Mouse (Mus musculus): ENCODE data around the gene Snai1. TPM values are rescaled to one million over a fixed set of nuclear protein-coding genes. Genes with fewer than 3 reads are reported as not detected.

The Snai1 gene
- total and polyA plus RNA-seq, 3 experiments, result 0.19 to 0.74 TPM; not detected in 1

DNA sequence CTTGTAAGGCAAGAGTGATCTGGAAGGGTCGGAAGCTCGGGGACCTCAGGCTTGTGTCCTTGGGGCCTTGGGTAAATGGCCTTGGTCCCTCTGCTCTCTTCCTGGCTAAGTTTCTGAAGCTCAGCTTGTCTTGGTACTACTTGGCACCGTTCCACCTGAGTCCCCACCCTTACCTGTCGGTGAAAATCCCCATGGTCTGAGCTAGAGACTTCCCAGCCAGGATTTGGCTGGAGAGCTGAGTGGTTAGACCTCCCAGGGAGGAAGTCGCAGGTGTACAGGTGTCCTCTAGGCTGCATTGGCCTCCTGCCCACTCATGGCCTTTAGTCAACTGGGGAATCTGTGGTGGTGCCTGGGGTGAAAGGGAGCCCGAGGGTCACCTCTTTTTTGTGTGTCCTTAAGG is 32.8 kb downstream of the Snai1 start (continued):
- TF ChIP-seq GATA1 (IDR thresholded peaks at IDR 0.05; ENCODE audit: low read depth, low read length), result no peak

DNA sequence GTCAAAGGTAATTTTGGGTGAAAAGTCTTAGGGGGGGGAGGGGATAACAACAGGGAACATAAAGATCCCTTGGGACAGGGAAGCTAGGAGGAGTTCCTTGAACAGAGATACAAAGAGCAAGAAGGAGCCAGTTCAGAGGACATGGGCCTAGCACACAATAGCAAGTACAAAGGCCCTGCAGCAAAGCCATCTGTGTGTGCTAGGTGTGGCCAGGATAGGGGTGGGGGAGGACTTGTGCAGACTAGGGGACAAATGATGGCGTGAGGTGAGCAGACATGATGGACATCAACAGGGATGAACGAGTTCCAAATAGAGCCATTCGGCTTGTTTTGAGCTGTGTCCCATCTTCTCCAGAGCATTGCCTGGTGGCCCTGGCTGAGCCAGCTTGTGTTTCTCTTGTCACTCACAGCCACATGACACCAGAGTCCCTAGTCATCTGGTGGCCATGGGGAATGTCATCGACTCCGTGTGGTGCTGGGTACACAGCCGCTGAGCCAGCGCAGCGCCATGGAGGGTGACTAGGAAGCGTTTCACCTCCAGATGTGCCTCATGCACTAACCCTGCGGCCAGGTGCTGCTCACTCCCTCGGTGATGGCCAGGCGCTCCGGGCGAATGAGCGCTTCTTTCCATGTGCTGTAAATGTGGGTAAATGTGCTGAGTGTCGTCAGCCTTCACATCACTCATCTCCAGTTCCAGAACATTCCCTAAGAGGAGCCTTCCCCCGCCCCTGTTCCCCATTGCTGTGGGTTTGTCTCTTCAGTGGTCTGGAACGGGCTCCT is 33.6 kb downstream of the Snai1 start:
- DNase-seq (ENCODE audit: low read depth, low spot score), result no peak
- H3K36me3 ChIP-seq (ENCODE audit: control insufficient read depth in 1 of 2, insufficient read depth in 2 of 2, low read length in 2 of 2), result no peaks in the 10 kb centered on the region
- no peak overlapping the region for H3K9ac ChIP-seq (ENCODE audit: control insufficient read depth, low read depth, low read length, poor library complexity, severe bottlenecking)
- no peaks in the 10 kb centered on the region for H3K4me1 ChIP-seq (ENCODE audit: control insufficient read depth in 1 of 2, insufficient read depth in 2 of 2, low read length in 2 of 2)
- TF ChIP-seq KAT2A (conservative IDR thresholded peaks at IDR 0.05; ENCODE audit: low read depth, low read length) (no peak), USF1 (IDR thresholded peaks at IDR 0.05; ENCODE audit: low read depth, low read length) (no peak)
- H3K4me3 ChIP-seq (ENCODE audit: control insufficient read depth in 1 of 2, insufficient read depth in 1 of 2, low read depth in 2 of 2, low read length in 2 of 2), result no peak overlapping the region
- no peaks in the 10 kb centered on the region for H3K9me3 ChIP-seq (replicated peaks; ENCODE audit: insufficient read depth, low read length)
- no peak overlapping the region for H3K27ac ChIP-seq (ENCODE audit: control insufficient read depth, low read depth, low read length)
- no peaks in the 10 kb centered on the region for H3K79me2 ChIP-seq (ENCODE audit: control insufficient read depth, insufficient read depth, low read length, poor library complexity)
- H3K27me3 ChIP-seq (ENCODE audit: control insufficient read depth in 1 of 2, insufficient read depth in 2 of 2, low read length in 2 of 2), result peaks cover 3 to 14% of the 10 kb centered on the region in 2 experiments; a peak in 2 of 4 replicates

DNA sequence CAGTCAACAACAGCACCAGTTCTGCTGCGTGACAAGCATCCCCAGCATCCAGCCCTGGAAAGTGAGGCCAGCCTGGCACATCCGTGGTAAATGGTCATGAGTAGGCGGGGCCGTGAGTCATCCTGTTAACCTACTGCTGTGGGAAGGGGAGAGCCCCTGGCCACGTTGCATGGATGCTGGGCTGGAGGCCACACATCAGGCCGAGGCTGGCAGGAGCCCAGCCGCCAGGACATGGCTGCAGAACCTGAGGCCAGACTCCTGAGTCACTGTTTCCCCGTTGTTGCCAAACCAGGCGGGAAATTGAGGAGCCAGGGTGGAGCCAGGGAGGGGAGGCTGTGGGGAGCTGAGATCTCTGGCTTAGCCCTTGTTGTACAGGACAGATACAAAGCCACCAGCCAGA is 36.8 kb downstream of the Snai1 start:
- TF ChIP-seq TCF12 (IDR thresholded peaks at IDR 0.05; ENCODE audit: low read depth, low read length) (no peak), MAFK (IDR thresholded peaks at IDR 0.05; ENCODE audit: borderline replicate concordance, low read depth, low read length) (no peak), MYB (IDR thresholded peaks at IDR 0.05; ENCODE audit: low read depth, low read length) (no peak), CHD2 (IDR thresholded peaks at IDR 0.05; ENCODE audit: low read length) (no peak), SMC3 (IDR thresholded peaks at IDR 0.05; ENCODE audit: low read depth, low read length) (no peak), JUND (IDR thresholded peaks at IDR 0.05; ENCODE audit: low read depth, low read length) (no peak), SIN3A (IDR thresholded peaks at IDR 0.05; ENCODE audit: low read length) (no peak)
- Histone ChIP-seq H3K79me2 (ENCODE audit: control insufficient read depth, insufficient read depth, low read length, poor library complexity) (no peaks in the 10 kb centered on the region), H3K27me3 (ENCODE audit: control insufficient read depth in 1 of 2, insufficient read depth in 2 of 2, low read length in 2 of 2) (peaks cover 0 to 4% of the 10 kb centered on the region in 2 experiments; a peak in 2 of 4 replicates), H3K4me3 (ENCODE audit: control insufficient read depth in 1 of 2, insufficient read depth in 1 of 2, low read depth in 2 of 2, low read length in 2 of 2) (no peak overlapping the region), H3K9ac (ENCODE audit: control insufficient read depth, low read depth, low read length, poor library complexity, severe bottlenecking) (no peak overlapping the region), H3K36me3 (ENCODE audit: control insufficient read depth in 1 of 2, insufficient read depth in 2 of 2, low read length in 2 of 2) (no peaks in the 10 kb centered on the region), H3K4me1 (ENCODE audit: control insufficient read depth in 1 of 2, insufficient read depth in 2 of 2, low read length in 2 of 2) (peaks cover 0 to 3% of the 10 kb centered on the region in 2 experiments; a peak in 1 of 4 replicates), H3K27ac (ENCODE audit: control insufficient read depth, low read depth, low read length) (no peak overlapping the region), H3K9me3 (replicated peaks; ENCODE audit: insufficient read depth, low read length) (no peaks in the 10 kb centered on the region)
- DNase-seq (ENCODE audit: low read depth, low spot score), result no peak

- no peak overlapping the region for H3K4me3 ChIP-seq (ENCODE audit: control insufficient read depth in 1 of 2, insufficient read depth in 1 of 2, low read depth in 2 of 2, low read length in 2 of 2)
- H3K36me3 ChIP-seq (ENCODE audit: control insufficient read depth in 1 of 2, insufficient read depth in 2 of 2, low read length in 2 of 2), result no peaks in the 10 kb centered on the region
- peaks cover 0 to 4% of the 10 kb centered on the region in 2 experiments; a peak in 2 of 4 replicates for H3K27me3 ChIP-seq (ENCODE audit: control insufficient read depth in 1 of 2, insufficient read depth in 2 of 2, low read length in 2 of 2)
- TF ChIP-seq GABPA (IDR thresholded peaks at IDR 0.05; ENCODE audit: low read depth, low read length) (no peak), ZC3H11A (IDR thresholded peaks at IDR 0.05; ENCODE audit: low read depth, low read length) (no peak), TCF12 (IDR thresholded peaks at IDR 0.05; ENCODE audit: low read depth, low read length) (no peak), POLR2AphosphoS2 (IDR thresholded peaks at IDR 0.05; ENCODE audit: low read length) (no peak), CHD1 (IDR thresholded peaks at IDR 0.05; ENCODE audit: low read depth, low read length) (no peak), GATA1 (IDR thresholded peaks at IDR 0.05; ENCODE audit: low read depth, low read length) (no peak), TBP (IDR thresholded peaks at IDR 0.05; ENCODE audit: low read depth, low read length) (no peak), ZNF384 (IDR thresholded peaks at IDR 0.05; ENCODE audit: low read depth, low read length) (no peak)
- H3K27ac ChIP-seq (ENCODE audit: control insufficient read depth, low read depth, low read length), result no peak overlapping the region
- no peak for DNase-seq (ENCODE audit: low read depth, low spot score)
- no peaks in the 10 kb centered on the region for H3K79me2 ChIP-seq (ENCODE audit: control insufficient read depth, insufficient read depth, low read length, poor library complexity)
- peaks cover 0 to 3% of the 10 kb centered on the region in 2 experiments; a peak in 1 of 4 replicates for H3K4me1 ChIP-seq (ENCODE audit: control insufficient read depth in 1 of 2, insufficient read depth in 2 of 2, low read length in 2 of 2)
- no peaks in the 10 kb centered on the region for H3K9me3 ChIP-seq (replicated peaks; ENCODE audit: insufficient read depth, low read length)
- no peak overlapping the region for H3K9ac ChIP-seq (ENCODE audit: control insufficient read depth, low read depth, low read length, poor library complexity, severe bottlenecking)
Observed at GRCm38 (mm10) chr2:167575581-167575980, 37.6 kb downstream of the Snai1 start.
